Mouse (Mus musculus) adrenal gland, postnatal 36 days (tissue): ENCODE data around the gene Vrtn. TPM values are rescaled to one million over a fixed set of nuclear protein-coding genes. Genes with fewer than 3 reads are reported as not detected.
A peak's percentile ranks its signal among the peaks of the same experiment; 100 is the strongest.

Experiments
- DNase-seq, 2 experiments: peaks; one replicate each; pipeline ENCODE4 v3.0.0; 2021; ENCODE audit warnings: mixed read lengths in 1 of 2
- long read RNA-seq, 2 experiments: library from polyadenylated mRNA; stranded (forward); transcript quantifications; one replicate each; pipeline ENCODE4 v2.0.0; 2021; ENCODE audit warnings: borderline sequencing depth in 2 of 2
- total RNA-seq, 2 experiments: library from RNA; stranded (reverse); gene quantifications; 2 replicates each; pipeline ENCODE4 v1.2.3; 2021

Vrtn gene
- total RNA-seq, result not detected
- long read RNA-seq, experiment 1, result 0 reads
- long read RNA-seq, experiment 2, result 0 reads

- DNase-seq, result no peak
These were observed at the start of gene Vrtn for GRCm38 (mm10) chr12:84640654-84641053. TSS of gene Vrtn (plus strand) at chr12:84641019.

- DNase-seq, result no peak
These were observed 42.5 kb upstream of the Vrtn start for GRCm38 (mm10) chr12:84598324-84598723.

GRCm38 (mm10) chr12:84604001-84604400, 36.8 kb upstream of the Vrtn start:
- DNase-seq, result no peak

- DNase-seq, result peak; percentile 25 to 45
These were observed 35.0 kb upstream of the Vrtn start for GRCm38 (mm10) chr12:84605860-84606259.

GRCm38 (mm10) chr12:84611718-84612117, 29.1 kb upstream of the Vrtn start:
- DNase-seq, result no peak

GRCm38 (mm10) chr12:84612518-84612917, 28.3 kb upstream of the Vrtn start:
- no peak for DNase-seq

GRCm38 (mm10) chr12:84614001-84614400, 26.8 kb upstream of the Vrtn start:
- DNase-seq, result no peak

- DNase-seq, result peak; percentile 68 to 70
These were observed 26.3 kb upstream of the Vrtn start for GRCm38 (mm10) chr12:84614524-84614923.

- peak; percentile 96 to 97 for DNase-seq
These were observed 23.7 kb upstream of the Vrtn start, which contains the start of gene Abcd4 for GRCm38 (mm10) chr12:84616977-84617630. TSS of gene Abcd4 (minus strand) at chr12:84617413.

- DNase-seq, result peak in 1 of 2 experiments; percentile 42
These were observed 23.2 kb upstream of the Vrtn start for GRCm38 (mm10) chr12:84617663-84618062.

GRCm38 (mm10) chr12:84620975-84621374, 19.8 kb upstream of the Vrtn start:
- no peak for DNase-seq

- no peak for DNase-seq
These were observed 16.2 kb upstream of the Vrtn start for GRCm38 (mm10) chr12:84624601-84625000.

GRCm38 (mm10) chr12:84625116-84625515, 15.7 kb upstream of the Vrtn start:
- DNase-seq, result no peak

GRCm38 (mm10) chr12:84631867-84632266, 9.0 kb upstream of the Vrtn start:
- DNase-seq, result no peak

GRCm38 (mm10) chr12:84640253-84640652, 566 bp upstream of the Vrtn start:
- no peak for DNase-seq

GRCm38 (mm10) chr12:84650234-84650633, 9.4 kb downstream of the Vrtn start:
- peak in 1 of 2 experiments; percentile 13 for DNase-seq

- peak; percentile 55 to 67 for DNase-seq
These were observed 13.1 kb downstream of the Vrtn start for GRCm38 (mm10) chr12:84653912-84654311.

- no peak for DNase-seq
These were observed 29.7 kb downstream of the Vrtn start for GRCm38 (mm10) chr12:84670555-84670954.

- no peak for DNase-seq
These were observed 30.8 kb downstream of the Vrtn start for GRCm38 (mm10) chr12:84671646-84672045.

- no peak for DNase-seq
These were observed 34.1 kb downstream of the Vrtn start for GRCm38 (mm10) chr12:84674666-84675526.

GRCm38 (mm10) chr12:84676011-84676410, 35.2 kb downstream of the Vrtn start:
- no peak for DNase-seq

GRCm38 (mm10) chr12:84684569-84684968, 43.8 kb downstream of the Vrtn start:
- DNase-seq, result no peak

- no peak for DNase-seq
These were observed 45.4 kb downstream of the Vrtn start for GRCm38 (mm10) chr12:84686176-84686575.
